Mouse (Mus musculus) hindbrain, embryonic 12.5 days (tissue): Measurements from ENCODE around the gene Olfr10. TPM values are rescaled to one million over a fixed set of nuclear protein-coding genes. Genes with fewer than 3 reads are reported as not detected.

Experiments used
- ATAC-seq: fragments of 200-750 bp; cut with Nextera tagmentation; 2 replicates; pipeline ENCODE4 v1.8.0; 2017; ENCODE audit warnings: moderate TSS enrichment; ENCODE audit not compliant: low FRiP score
- H3K27ac ChIP-seq: fragments of 300-500 bp; sonication (generic); 2 replicates; pipeline ENCODE4 v1.5.1; 2016; ENCODE audit warnings: mild to moderate bottlenecking
- H3K27me3 ChIP-seq: fragments of 300-500 bp; sonication (generic); 2 replicates; pipeline ENCODE4 v1.6.1; 2016; ENCODE audit warnings: mild to moderate bottlenecking
- H3K36me3 ChIP-seq: fragments of 300-500 bp; sonication (generic); 2 replicates; pipeline ENCODE4 v1.6.1; 2016; ENCODE audit warnings: mild to moderate bottlenecking
- H3K4me1 ChIP-seq: fragments of 300-500 bp; sonication (generic); 2 replicates; pipeline ENCODE4 v1.6.1; 2016
- H3K4me2 ChIP-seq: fragments of 300-500 bp; sonication (generic); replicated peaks from 2 replicates; pipeline ENCODE4 v1.6.1; 2016; ENCODE audit warnings: mild to moderate bottlenecking
- H3K4me3 ChIP-seq: fragments of 300-500 bp; sonication (generic); 2 replicates; pipeline ENCODE4 v1.5.1; 2016; ENCODE audit warnings: mild to moderate bottlenecking
- H3K9ac ChIP-seq: fragments of 300-500 bp; sonication (generic); 2 replicates; pipeline ENCODE4 v1.6.1; 2016; ENCODE audit warnings: mild to moderate bottlenecking, moderate library complexity
- H3K9me3 ChIP-seq: fragments of 300-500 bp; sonication (generic); replicated peaks from 2 replicates; pipeline ENCODE4 v1.6.1; 2016; ENCODE audit warnings: mild to moderate bottlenecking
- WGBS: fragments of 180-500 bp; shearing (Covaris S2); methylation state at CpG from one replicate; pipeline ENCODE4 v1.1.7; 2016; 5-methylcytosine and 5-hydroxymethylcytosine counted together
- polyA plus RNA-seq: library from polyadenylated mRNA; unstranded; fragments of >200 nt; fragmentation: Nextera tagmentation; extraction: Ambion mirVana; gene quantifications from 2 replicates; pipeline ENCODE4 v1.2.1, GENCODE M21; 2016

Gene Olfr10
- polyA plus RNA-seq, 1 experiment from 2014 or later, result not detected

DNA sequence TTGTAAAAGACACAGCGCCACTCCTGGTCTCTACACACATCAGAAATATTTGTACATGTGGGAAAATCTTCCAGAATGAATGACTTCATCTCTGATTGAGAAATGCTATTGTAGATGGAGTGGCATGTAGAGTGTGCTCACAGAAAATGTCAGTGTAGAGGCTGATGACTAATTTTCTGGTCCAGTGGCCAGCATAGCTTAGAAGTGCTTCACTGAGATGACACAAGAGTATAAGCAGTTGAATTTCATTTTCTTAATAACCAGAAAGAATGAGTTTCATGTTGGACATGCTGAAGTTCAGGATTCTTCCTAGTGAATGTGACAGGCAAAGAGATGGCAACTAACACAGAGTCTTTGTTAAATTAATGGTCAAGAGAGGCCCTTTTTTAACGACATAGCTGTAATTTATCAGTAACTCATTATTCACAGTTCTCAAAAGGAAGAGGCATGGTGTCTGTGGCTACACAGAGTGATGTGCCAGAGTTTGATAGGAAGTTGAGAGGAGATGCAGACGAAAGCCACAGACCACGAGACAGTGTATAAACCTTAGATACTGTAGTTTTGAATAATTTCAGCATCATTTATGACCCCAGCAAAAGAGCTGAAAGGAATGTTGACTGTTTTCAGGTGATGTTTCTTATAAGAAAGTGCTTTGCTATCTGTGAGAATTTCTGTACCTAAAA is 32.8 kb downstream of the Olfr10 start:
- no peaks in the 10 kb centered on the region for H3K36me3 ChIP-seq
- no peak overlapping the region for H3K4me3 ChIP-seq
- no peak overlapping the region for H3K9ac ChIP-seq
- no peaks in the 10 kb centered on the region for H3K4me1 ChIP-seq
- 74% methylated on average over 4 of the region's 4 CpGs for WGBS
- H3K4me2 ChIP-seq, result no peak overlapping the region
- ATAC-seq, result no peak
- H3K27me3 ChIP-seq, result no peaks in the 10 kb centered on the region
- no peaks in the 10 kb centered on the region for H3K9me3 ChIP-seq
- no peak overlapping the region for H3K27ac ChIP-seq

Other genes with a start within 250 kb of the Olfr10 start
- not detected in 2 replicates for gene Tgtp2, start 240.5 kb upstream of the Olfr10 start, polyA plus RNA-seq
- gene Ifi47, start 228.2 kb upstream of the Olfr10 start, polyA plus RNA-seq, result 0.46 and 0.66 TPM in 2 replicates
- not detected in 2 replicates for gene Olfr1396, start 189.9 kb upstream of the Olfr10 start, polyA plus RNA-seq
- not detected in 2 replicates for gene Olfr1395, start 162.5 kb upstream of the Olfr10 start, polyA plus RNA-seq
- not detected in 2 replicates for gene Olfr1394, start 150.4 kb upstream of the Olfr10 start, polyA plus RNA-seq
- 0.16 and 0.22 TPM in 2 replicates for gene Btnl9, start 117.6 kb upstream of the Olfr10 start, polyA plus RNA-seq
- gene Zfp62, start 101.4 kb upstream of the Olfr10 start, polyA plus RNA-seq, result 55.3 and 62.5 TPM in 2 replicates
- gene Mgat1, start 60.5 kb upstream of the Olfr10 start, polyA plus RNA-seq, result 42.5 and 43.2 TPM in 2 replicates
- gene Olfr1393, start 26.4 kb upstream of the Olfr10 start, polyA plus RNA-seq, result not detected in 2 replicates
- not detected in 2 replicates for gene Olfr1392, start 19.5 kb upstream of the Olfr10 start, polyA plus RNA-seq
- gene Olfr1391, start 18.0 kb downstream of the Olfr10 start, polyA plus RNA-seq, result not detected in 2 replicates
- not detected in 2 replicates for gene Olfr1390, start 30.4 kb downstream of the Olfr10 start, polyA plus RNA-seq
- gene Olfr1389, start 118.3 kb downstream of the Olfr10 start, polyA plus RNA-seq, result not detected in 2 replicates
- gene Olfr1388, start 131.9 kb downstream of the Olfr10 start, polyA plus RNA-seq, result 0.09 TPM in 2 replicates
- not detected in 2 replicates for gene Olfr1387, start 150.6 kb downstream of the Olfr10 start, polyA plus RNA-seq
- gene Olfr1386, start 160.3 kb downstream of the Olfr10 start, polyA plus RNA-seq, result not detected in 2 replicates
- not detected in 2 replicates for gene Olfr1385, start 184.3 kb downstream of the Olfr10 start, polyA plus RNA-seq
- not detected in 2 replicates for gene Olfr1384, start 202.0 kb downstream of the Olfr10 start, polyA plus RNA-seq
- gene Olfr1383, start 214.9 kb downstream of the Olfr10 start, polyA plus RNA-seq, result not detected in 2 replicates
- gene Olfr1382, start 223.5 kb downstream of the Olfr10 start, polyA plus RNA-seq, result not detected in 2 replicates
- gene Olfr1381, start 238.7 kb downstream of the Olfr10 start, polyA plus RNA-seq, result not detected in 2 replicates